Mouse (Mus musculus) lung, postnatal 0 days (tissue): ENCODE measurements at regions not wholly inside any gene's neighbourhood (a gene's known extent, or its start where the extent isn't known, plus 50 kb on each side); places are given as distances from the start of the nearest gene placed in this dataset.

ENCODE experiments used
- CTCF ChIP-seq: IDR thresholded peaks from 2 replicates; pipeline ENCODE4 v1.5.1; 2016; ENCODE audit warnings: antibody characterized with exemption, mild to moderate bottlenecking
- EP300 ChIP-seq: IDR thresholded peaks from 2 replicates; pipeline ENCODE4 v1.6.1; 2016; ENCODE audit warnings: antibody characterized with exemption, mild to moderate bottlenecking, control low read depth

GRCm38 (mm10) chr7:82084473-82084872 is 89.2 kb upstream of the Sh3gl3 start:
- TF ChIP-seq CTCF (no peak), EP300 (no peak)
